In the genomic region with DNA sequence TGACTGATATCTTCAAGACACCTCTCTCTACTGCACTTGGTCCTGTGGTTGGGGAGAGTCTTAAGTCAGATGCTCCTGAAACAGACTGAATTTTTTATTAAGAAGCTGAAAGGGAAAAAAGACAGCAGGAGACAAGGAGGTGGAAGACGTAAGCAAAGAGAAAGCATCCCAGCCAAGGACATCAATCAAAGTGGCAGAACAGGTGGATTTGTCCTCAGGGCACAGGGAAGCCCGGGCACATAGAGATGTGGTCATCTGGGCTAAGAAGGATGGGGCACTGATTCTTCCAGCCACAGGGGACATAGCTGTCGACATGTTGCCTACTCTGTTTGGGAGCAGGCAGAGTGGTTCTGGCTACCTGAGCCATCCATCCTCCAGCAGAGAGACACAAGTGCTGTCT, we compare ENCODE assay signal across 17 mouse cellular contexts.
DNase-seq lines count a peak whose midpoint lies in the region; ATAC-seq lines count a peak whose summit lies in the region.
"Had no signal": no experiment of that assay in that cellular context is flagged by ENCODE, and none has a peak within 500 bp of the region (broad histone marks: within the 10 kb centered on the region; RNA-seq: fewer than 3 reads in every experiment).

No protein-coding gene starts in this region.

- H3K36me3 ChIP-seq in heart, embryonic 12.5 days = no peaks in the 10 kb centered on the region
- H3K36me3 ChIP-seq in hindbrain, embryonic 13.5 days = no peaks in the 10 kb centered on the region
- no peaks in the 10 kb centered on the region for H3K36me3 ChIP-seq in hindbrain, embryonic 12.5 days
- no peaks in the 10 kb centered on the region for H3K36me3 ChIP-seq in lung, embryonic 15.5 days
- H3K36me3 ChIP-seq: embryonic facial prominence, embryonic 15.5 days; liver, embryonic 15.5 days; neural tube, embryonic 15.5 days had no signal

- no peak overlapping the region for H3K4me2 ChIP-seq in heart, embryonic 12.5 days
- H3K4me2 ChIP-seq in hindbrain, embryonic 13.5 days = no peak overlapping the region
- no peak overlapping the region for H3K4me2 ChIP-seq in hindbrain, embryonic 12.5 days (replicated peaks)
- no peak overlapping the region for H3K4me2 ChIP-seq in lung, embryonic 15.5 days
- H3K4me2 ChIP-seq: embryonic facial prominence, embryonic 15.5 days; liver, embryonic 15.5 days; neural tube, embryonic 15.5 days had no signal

- 72% methylated on average over 3 of the region's 3 CpGs for WGBS in heart, embryonic 12.5 days
- 39% methylated on average over 3 of the region's 3 CpGs for WGBS in hindbrain, embryonic 13.5 days
- WGBS in hindbrain, embryonic 12.5 days = 50% methylated on average over 3 of the region's 3 CpGs
- 32% methylated on average over 3 of the region's 3 CpGs for WGBS in lung, embryonic 15.5 days

- H3K4me1 ChIP-seq in heart, embryonic 12.5 days (replicated peaks) = peaks cover 22% of the 10 kb centered on the region
- peaks cover 13% of the 10 kb centered on the region for H3K4me1 ChIP-seq in hindbrain, embryonic 13.5 days (replicated peaks)
- H3K4me1 ChIP-seq in hindbrain, embryonic 12.5 days = peaks cover 10% of the 10 kb centered on the region
- H3K4me1 ChIP-seq in lung, embryonic 15.5 days = peaks cover 21% of the 10 kb centered on the region
- H3K4me1 ChIP-seq: liver, embryonic 15.5 days had no signal

- no peaks in the 10 kb centered on the region for H3K9me3 ChIP-seq in heart, embryonic 12.5 days (replicated peaks)
- H3K9me3 ChIP-seq in hindbrain, embryonic 13.5 days = no peaks in the 10 kb centered on the region
- no peaks in the 10 kb centered on the region for H3K9me3 ChIP-seq in hindbrain, embryonic 12.5 days (replicated peaks)
- H3K9me3 ChIP-seq in lung, embryonic 15.5 days = no peaks in the 10 kb centered on the region
- H3K9me3 ChIP-seq: embryonic facial prominence, embryonic 15.5 days; liver, embryonic 15.5 days; neural tube, embryonic 15.5 days had no signal

- H3K4me3 ChIP-seq in heart, embryonic 12.5 days = no peak overlapping the region
- no peak overlapping the region for H3K4me3 ChIP-seq in hindbrain, embryonic 13.5 days
- no peak overlapping the region for H3K4me3 ChIP-seq in hindbrain, embryonic 12.5 days
- H3K4me3 ChIP-seq in lung, embryonic 15.5 days = no peak overlapping the region
- H3K4me3 ChIP-seq: embryonic facial prominence, embryonic 15.5 days; liver, embryonic 15.5 days; neural tube, embryonic 15.5 days had no signal

- no peak overlapping the region; the same call in 1 of the 2 replicates for H3K27ac ChIP-seq in heart, embryonic 12.5 days (ENCODE audit: poor library complexity, severe bottlenecking)
- no peak overlapping the region for H3K27ac ChIP-seq in hindbrain, embryonic 13.5 days
- no peak overlapping the region for H3K27ac ChIP-seq in hindbrain, embryonic 12.5 days
- H3K27ac ChIP-seq in lung, embryonic 15.5 days = peak overlapping the region; percentile 44
- H3K27ac ChIP-seq: embryonic facial prominence, embryonic 15.5 days; liver, embryonic 15.5 days; neural tube, embryonic 15.5 days had no signal

- no peak for DNase-seq in heart, adult 9 months (ENCODE audit: low spot score in 2 of 2)
- DNase-seq in lung, postnatal 25 days (ENCODE audit: low spot score) = no peak
- DNase-seq in right cerebral cortex, adult 2 months (ENCODE audit: low spot score in 2 of 2) = no peak
- DNase-seq: cerebellum, adult 2 months; cerebellum, postnatal 36 days; right cerebral cortex, postnatal 14 days; thymus, adult 18-20 months; thymus, postnatal 4 days had no signal

- no peak for ATAC-seq in heart, embryonic 12.5 days (ENCODE audit: insufficient number of reproducible peaks, low FRiP score)
- ATAC-seq in hindbrain, embryonic 13.5 days (ENCODE audit: low FRiP score) = peak; percentile 3; the same call in 1 of the 2 replicates
- ATAC-seq in hindbrain, embryonic 12.5 days (ENCODE audit: low FRiP score) = no peak
- ATAC-seq in lung, embryonic 15.5 days (ENCODE audit: borderline replicate concordance, extremely low read depth, low FRiP score, low TSS enrichment) = no peak
- ATAC-seq: forebrain, embryonic 16.5 days; inflammation-experienced regulatory T-cells, adult 6 months had no signal

- H3K9ac ChIP-seq in heart, embryonic 12.5 days = peak overlapping the region; percentile 14; the same call in 1 of the 2 replicates
- no peak overlapping the region for H3K9ac ChIP-seq in hindbrain, embryonic 13.5 days
- no peak overlapping the region for H3K9ac ChIP-seq in hindbrain, embryonic 12.5 days
- no peak overlapping the region for H3K9ac ChIP-seq in lung, embryonic 15.5 days
- H3K9ac ChIP-seq: embryonic facial prominence, embryonic 15.5 days; liver, embryonic 15.5 days; neural tube, embryonic 15.5 days had no signal

- H3K27me3 ChIP-seq in heart, embryonic 12.5 days (replicated peaks) = no peaks in the 10 kb centered on the region
- H3K27me3 ChIP-seq in hindbrain, embryonic 13.5 days = no peaks in the 10 kb centered on the region
- H3K27me3 ChIP-seq in hindbrain, embryonic 12.5 days = peaks cover 3% of the 10 kb centered on the region; the same call in 1 of the 2 replicates
- H3K27me3 ChIP-seq in lung, embryonic 15.5 days = no peaks in the 10 kb centered on the region
- H3K27me3 ChIP-seq: embryonic facial prominence, embryonic 15.5 days; liver, embryonic 15.5 days; neural tube, embryonic 15.5 days had no signal
